Mouse (Mus musculus): Measurements from ENCODE around the gene Triap1.

- no peak for TF ChIP-seq CTCF (IDR thresholded peaks at IDR 0.05; ENCODE audit: borderline replicate concordance, control insufficient read depth, extremely low read depth, insufficient read depth, low read length, poor library complexity)
- no peak for TF ChIP-seq POLR2A (IDR thresholded peaks at IDR 0.05; ENCODE audit: control insufficient read depth, extremely low read depth, insufficient read depth, low read length, poor library complexity)
Measured at GRCm38 (mm10) chr5:115317645-115318328, 23.2 kb upstream of the Triap1 start.
